ENCODE assay signal across 27 mouse cellular contexts in the genomic region with DNA sequence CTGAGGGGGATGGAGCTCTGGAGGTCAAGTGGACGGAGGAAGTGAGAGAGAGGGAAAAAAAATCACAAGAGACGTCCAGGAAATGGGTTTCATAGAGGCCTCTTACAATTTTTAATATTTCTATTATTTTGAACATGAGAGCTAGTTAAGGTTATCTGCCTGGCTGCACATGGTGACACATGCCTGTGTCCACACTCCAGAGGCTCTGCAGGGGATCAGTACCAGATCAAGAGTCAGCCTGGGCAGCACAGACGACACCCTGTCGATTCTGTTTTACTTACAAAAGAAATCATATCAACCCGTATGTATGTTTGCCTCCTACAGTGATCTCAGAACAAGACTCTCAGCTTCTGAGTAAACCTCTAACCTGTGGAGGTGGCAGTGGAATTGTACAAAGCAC. TPM values are rescaled to one million over a fixed set of nuclear protein-coding genes. Genes with fewer than 3 reads are reported as not detected.
A peak's percentile ranks its signal among the peaks of the same experiment; 100 is the strongest.
DNase-seq lines count a peak whose midpoint lies in the region; ATAC-seq and TF ChIP-seq lines count a peak whose summit lies in the region.
"Had no signal": no experiment of that assay in that cellular context is flagged by ENCODE, and none has a peak within 500 bp of the region (broad histone marks: within the 10 kb centered on the region; RNA-seq: fewer than 3 reads in every experiment).

No protein-coding gene starts in this region.

- H3K9ac ChIP-seq in kidney, postnatal 0 days (ENCODE audit: low read depth, low read length): no peak overlapping the region
- H3K9ac ChIP-seq: embryonic facial prominence, embryonic 13.5 days; embryonic facial prominence, embryonic 15.5 days; forebrain, embryonic 12.5 days had no signal

- no peak overlapping the region for H3K27ac ChIP-seq in heart, embryonic 10.5 days
- peak overlapping the region; percentile 75 for H3K27ac ChIP-seq in kidney, postnatal 0 days
- H3K27ac ChIP-seq: embryonic facial prominence, embryonic 13.5 days; embryonic facial prominence, embryonic 15.5 days; forebrain, embryonic 10.5 days; forebrain, embryonic 12.5 days had no signal

- no peaks in the 10 kb centered on the region for H3K9me3 ChIP-seq in heart, embryonic 10.5 days
- H3K9me3 ChIP-seq in kidney, postnatal 0 days (replicated peaks; ENCODE audit: low read length): no peaks in the 10 kb centered on the region
- H3K9me3 ChIP-seq: embryonic facial prominence, embryonic 13.5 days; embryonic facial prominence, embryonic 15.5 days; forebrain, embryonic 10.5 days; forebrain, embryonic 12.5 days; G1E had no signal

- H3K4me1 ChIP-seq in heart, embryonic 10.5 days: no peaks in the 10 kb centered on the region
- H3K4me1 ChIP-seq in kidney, postnatal 0 days (replicated peaks; ENCODE audit: insufficient read depth, low read length): no peaks in the 10 kb centered on the region
- H3K4me1 ChIP-seq: embryonic facial prominence, embryonic 13.5 days; embryonic facial prominence, embryonic 15.5 days; forebrain, embryonic 10.5 days; forebrain, embryonic 12.5 days had no signal

- 91% methylated on average over 5 of the region's 5 CpGs for WGBS in heart, embryonic 10.5 days
- WGBS in kidney, postnatal 0 days: 72% methylated on average over 5 of the region's 5 CpGs

- H3K27me3 ChIP-seq in heart, embryonic 10.5 days (ENCODE audit: insufficient read depth, poor library complexity, severe bottlenecking): no peaks in the 10 kb centered on the region
- no peaks in the 10 kb centered on the region for H3K27me3 ChIP-seq in kidney, postnatal 0 days (ENCODE audit: insufficient read depth, low read length)
- H3K27me3 ChIP-seq: CH12.LX; embryonic facial prominence, embryonic 13.5 days; embryonic facial prominence, embryonic 15.5 days; forebrain, embryonic 12.5 days had no signal

- TF ChIP-seq CTCF in kidney, postnatal 0 days (IDR thresholded peaks at IDR 0.05; ENCODE audit: low read depth): no peak

- no peak overlapping the region for H3K4me2 ChIP-seq in kidney, postnatal 0 days (ENCODE audit: low read length)
- H3K4me2 ChIP-seq: embryonic facial prominence, embryonic 13.5 days; embryonic facial prominence, embryonic 15.5 days; forebrain, embryonic 12.5 days had no signal

- DNase-seq in heart, adult 11 months: peak; percentile 17
- DNase-seq in heart, embryonic 10.5 days (ENCODE audit: low spot score): no peak
- DNase-seq in kidney, adult 9 months: peak; percentile 59
- DNase-seq in kidney, postnatal 36 days: no peak
- no peak for DNase-seq in kidney, postnatal 0 days (ENCODE audit: low spot score)
- DNase-seq in kidney, adult 18-20 months: no peak
- DNase-seq: adrenal gland, adult 2 months; adrenal gland, postnatal 10 days; adrenal gland, postnatal 25 days; B cell, adult 2 months; cerebellum, adult 11 months; cerebellum, adult 18-20 months; cerebellum, adult 8-10 months; cerebellum, adult 9-11 months; cerebellum, postnatal 14 days; cerebellum, postnatal 36 days; embryo, embryonic 11 days had no signal

- H3K36me3 ChIP-seq in heart, embryonic 10.5 days: peaks cover 94% of the 10 kb centered on the region
- peaks cover 31% of the 10 kb centered on the region for H3K36me3 ChIP-seq in kidney, postnatal 0 days (ENCODE audit: insufficient read depth, low read length)

- H3K4me3 ChIP-seq in heart, embryonic 10.5 days: no peak overlapping the region
- no peak overlapping the region for H3K4me3 ChIP-seq in kidney, postnatal 0 days (replicated peaks; ENCODE audit: low read depth, low read length)
- H3K4me3 ChIP-seq: embryonic facial prominence, embryonic 13.5 days; embryonic facial prominence, embryonic 15.5 days; erythroblast, embryonic 14.5 days; forebrain, embryonic 10.5 days; forebrain, embryonic 12.5 days had no signal

- ATAC-seq in kidney, postnatal 0 days (replicated peaks; ENCODE audit: low FRiP score, low read depth): no peak
- ATAC-seq: CD4-positive, CD25-positive, alpha-beta regulatory T cell, adult 4 months; forebrain, embryonic 14.5 days; forebrain, embryonic 16.5 days had no signal

RNA-seq across cellular contexts. Expression of gene Bdh2, which starts 12.4 kb away (rescaled TPM):
- 3.6 and 3.9 TPM in 2 replicates for polyA plus RNA-seq in heart, embryonic 10.5 days (2016; fragmentation: Nextera tagmentation; extraction: Ambion mirVana)
- 103 and 107 TPM in 2 replicates for polyA plus RNA-seq in kidney, postnatal 0 days (2015; fragmentation: Nextera tagmentation; extraction: Ambion mirVana)
- polyA plus RNA-seq: CD4-positive, CD25-positive, alpha-beta regulatory T cell, adult 4 months; erythroblast, embryonic 14.5 days; G1E had no signal

RNA-seq across cellular contexts. Expression of gene Slc9b2, which starts 38.9 kb away (rescaled TPM):
- 1.5 and 2.1 TPM in 2 replicates for polyA plus RNA-seq in heart, embryonic 10.5 days (2016; fragmentation: Nextera tagmentation; extraction: Ambion mirVana)
- polyA plus RNA-seq in kidney, postnatal 0 days (2015; fragmentation: Nextera tagmentation; extraction: Ambion mirVana): 3.1 and 3.7 TPM in 2 replicates
- polyA plus RNA-seq: erythroblast, embryonic 14.5 days; G1E had no signal

RNA-seq across cellular contexts. Expression of gene Cenpe, which starts 56.3 kb away (rescaled TPM):
- polyA plus RNA-seq in heart, embryonic 10.5 days (2016; fragmentation: Nextera tagmentation; extraction: Ambion mirVana): 20.6 and 26.9 TPM in 2 replicates
- polyA plus RNA-seq in kidney, postnatal 0 days (2015; fragmentation: Nextera tagmentation; extraction: Ambion mirVana): 13.2 and 13.3 TPM in 2 replicates

Comparison
In these comparisons a context has a peak if more than half of its experiments do, and no peak if none do; other contexts are left out.
1. DNase-seq: peak in heart, adult 11 months (single experiment) and kidney, adult 9 months (single experiment); none in heart, embryonic 10.5 days (single experiment), kidney, postnatal 36 days (0 of 2), kidney, postnatal 0 days (single experiment) and kidney, adult 18-20 months (single experiment).
2. RNA of gene Bdh2, which starts 12.4 kb away (polyA plus RNA-seq): 103 to 107 TPM in kidney, postnatal 0 days; 3.6 to 3.9 TPM in heart, embryonic 10.5 days; every median in the first group is over 10 times any median in the second.